In genomic region chr2:131260544-131261307, GRCm38 (mm10) we compare ENCODE assay signal across 10 mouse cellular contexts. TPM values are rescaled to one million over a fixed set of nuclear protein-coding genes. Genes with fewer than 3 reads are reported as not detected.
A peak's percentile ranks its signal among the peaks of the same experiment; 100 is the strongest.
DNase-seq lines count a peak whose midpoint lies in the region; ATAC-seq and TF ChIP-seq lines count a peak whose summit lies in the region.
"Had no signal": no experiment of that assay in that cellular context is flagged by ENCODE, and none has a peak within 500 bp of the region (broad histone marks: within the 10 kb centered on the region; RNA-seq: fewer than 3 reads in every experiment).

No protein-coding gene starts in this region.

- WGBS in heart, embryonic 10.5 days, result 28% methylated on average over 9 of the region's 9 CpGs
- 29% methylated on average over 9 of the region's 9 CpGs for WGBS in liver, embryonic 11.5 days
- WGBS in cerebellum, adult 2 months, result 51% methylated on average over 9 of the region's 9 CpGs

- no peaks in the 10 kb centered on the region for H3K9me3 ChIP-seq in heart, embryonic 10.5 days
- no peaks in the 10 kb centered on the region for H3K9me3 ChIP-seq in liver, embryonic 11.5 days (ENCODE audit: control insufficient read depth, low read length)

- peak; percentile 78 for DNase-seq in heart, embryonic 10.5 days (ENCODE audit: low spot score)
- DNase-seq in heart, adult 18-20 months, result no peak
- DNase-seq in testis, postnatal 14 days (ENCODE audit: low spot score), result no peak
- DNase-seq in liver, embryonic 11.5 days (ENCODE audit: low spot score), result no peak
- no peak for DNase-seq in frontal cortex, postnatal 36 days (ENCODE audit: low spot score in 2 of 2)
- no peak for DNase-seq in retina, postnatal 1 day
- no peak for DNase-seq in cerebellum, adult 2 months
- DNase-seq: cerebellum, postnatal 25 days; right cerebral cortex, postnatal 14 days had no signal

- peak overlapping the region; percentile 99 for H3K27ac ChIP-seq in heart, embryonic 10.5 days
- no peak overlapping the region for H3K27ac ChIP-seq in testis, adult 2 months (ENCODE audit: control insufficient read depth, insufficient read depth, low read depth, low read length)
- peak overlapping the region; percentile 68 for H3K27ac ChIP-seq in liver, embryonic 11.5 days (ENCODE audit: low read depth, low read length)
- H3K27ac ChIP-seq in cerebellum, adult 2 months (ENCODE audit: insufficient read depth, low read length), result no peak overlapping the region

- TF ChIP-seq POLR2A in testis, adult 2 months (IDR thresholded peaks at IDR 0.05; ENCODE audit: control insufficient read depth, low read depth, low read length), result no peak
- no peak for TF ChIP-seq POLR2A in cerebellum, adult 2 months (IDR thresholded peaks at IDR 0.05; ENCODE audit: borderline replicate concordance, insufficient read depth, low read length)

- TF ChIP-seq CTCF in testis, adult 2 months (IDR thresholded peaks at IDR 0.05; ENCODE audit: control insufficient read depth, insufficient read depth, insufficient replicate concordance, low read depth, low read length), result no peak
- TF ChIP-seq CTCF in cerebellum, adult 2 months (IDR thresholded peaks at IDR 0.05; ENCODE audit: borderline replicate concordance, insufficient read depth, low read depth, low read length), result no peak

- peak overlapping the region; percentile 39; the same call in 1 of the 2 replicates for H3K9ac ChIP-seq in liver, embryonic 11.5 days (ENCODE audit: low read depth, low read length)

- no peaks in the 10 kb centered on the region for H3K36me3 ChIP-seq in heart, embryonic 10.5 days
- no peaks in the 10 kb centered on the region for H3K36me3 ChIP-seq in testis, adult 2 months (ENCODE audit: control insufficient read depth, insufficient read depth, low read length)
- no peaks in the 10 kb centered on the region for H3K36me3 ChIP-seq in liver, embryonic 11.5 days (ENCODE audit: control insufficient read depth, insufficient read depth, low read length)

- H3K4me1 ChIP-seq in heart, embryonic 10.5 days, result peaks cover 37% of the 10 kb centered on the region
- peaks cover 11% of the 10 kb centered on the region for H3K4me1 ChIP-seq in testis, adult 2 months (ENCODE audit: control insufficient read depth, insufficient read depth, low read length)
- H3K4me1 ChIP-seq in liver, embryonic 11.5 days (replicated peaks; ENCODE audit: control insufficient read depth, insufficient read depth, low read length), result peaks cover 43% of the 10 kb centered on the region
- H3K4me1 ChIP-seq in cerebellum, adult 2 months (ENCODE audit: control insufficient read depth, insufficient read depth, low read length), result no peaks in the 10 kb centered on the region; the same call in 1 of the 2 replicates

- peak overlapping the region; percentile 77 for H3K4me2 ChIP-seq in liver, embryonic 11.5 days

- no peaks in the 10 kb centered on the region for H3K27me3 ChIP-seq in heart, embryonic 10.5 days (ENCODE audit: insufficient read depth, poor library complexity, severe bottlenecking)
- H3K27me3 ChIP-seq in testis, adult 2 months (ENCODE audit: control insufficient read depth, insufficient read depth, low read length), result no peaks in the 10 kb centered on the region
- no peaks in the 10 kb centered on the region for H3K27me3 ChIP-seq in liver, embryonic 11.5 days (replicated peaks; ENCODE audit: control insufficient read depth, insufficient read depth, low read length)
- H3K27me3 ChIP-seq in cerebellum, adult 2 months (ENCODE audit: control insufficient read depth, insufficient read depth, low read length), result no peaks in the 10 kb centered on the region

- ATAC-seq in liver, embryonic 11.5 days (replicated peaks; ENCODE audit: low FRiP score), result peak; percentile 47

- peak overlapping the region; percentile 31; the same call in 1 of the 2 replicates for H3K4me3 ChIP-seq in heart, embryonic 10.5 days
- H3K4me3 ChIP-seq in testis, adult 2 months (ENCODE audit: control insufficient read depth, low read depth, low read length), result peak overlapping the region; percentile 36
- H3K4me3 ChIP-seq in liver, embryonic 11.5 days (ENCODE audit: low read depth, low read length), result peak overlapping the region; percentile 14; the same call in 1 of the 2 replicates
- H3K4me3 ChIP-seq in cerebellum, adult 2 months (replicated peaks; ENCODE audit: insufficient read depth, low read depth, low read length), result no peak overlapping the region

RNA-seq across cellular contexts. Expression of gene Pank2, which starts 1.6 kb away (rescaled TPM):
- 29.7 and 41.7 TPM in 2 replicates for polyA plus RNA-seq in heart, embryonic 10.5 days (2016; fragmentation: Nextera tagmentation; extraction: Ambion mirVana)
- 10 to 100 TPM; 21.4 to 23.1 TPM for total RNA-seq in heart, adult 18-20 months (2021)
- 19.7 and 20.8 TPM in 2 replicates for polyA plus RNA-seq in testis, adult 2 months (2012; rRNA removed)
- 37.1 and 41.7 TPM in 2 replicates for polyA plus RNA-seq in liver, embryonic 11.5 days (2014; fragmentation: Nextera tagmentation; extraction: Ambion mirVana)
- polyA plus RNA-seq in cerebellum, adult 2 months (2012; rRNA removed), result 35.6 and 36.7 TPM in 2 replicates

RNA-seq across cellular contexts. Expression of gene Mavs, which starts 26.9 kb away (rescaled TPM):
- 20.3 and 21.6 TPM in 2 replicates for polyA plus RNA-seq in heart, embryonic 10.5 days (2016; fragmentation: Nextera tagmentation; extraction: Ambion mirVana)
- total RNA-seq in heart, adult 18-20 months (2021), result 10 to 100 TPM; 64.0 to 78.2 TPM
- 13.3 and 15.6 TPM in 2 replicates for polyA plus RNA-seq in testis, adult 2 months (2012; rRNA removed)
- 29.7 and 30.0 TPM in 2 replicates for polyA plus RNA-seq in liver, embryonic 11.5 days (2014; fragmentation: Nextera tagmentation; extraction: Ambion mirVana)
- 11.6 and 12.6 TPM in 2 replicates for polyA plus RNA-seq in cerebellum, adult 2 months (2012; rRNA removed)

RNA-seq across cellular contexts. Expression of gene Ap5s1, which starts 53.8 kb away (rescaled TPM):
- 23.6 and 33.3 TPM in 2 replicates for polyA plus RNA-seq in heart, embryonic 10.5 days (2016; fragmentation: Nextera tagmentation; extraction: Ambion mirVana)
- 10 to 100 TPM; 36.7 to 41.7 TPM for total RNA-seq in heart, adult 18-20 months (2021)
- polyA plus RNA-seq in testis, adult 2 months (2012; rRNA removed), result 12.7 TPM in 2 replicates
- polyA plus RNA-seq in liver, embryonic 11.5 days (2014; fragmentation: Nextera tagmentation; extraction: Ambion mirVana), result 18.1 and 19.2 TPM in 2 replicates
- polyA plus RNA-seq in cerebellum, adult 2 months (2012; rRNA removed), result 43.7 and 44.7 TPM in 2 replicates

Comparison
In these comparisons a context has a peak if more than half of its experiments do, and no peak if none do; other contexts are left out.
1. H3K27ac ChIP-seq: peak in heart, embryonic 10.5 days (single experiment) and liver, embryonic 11.5 days (single experiment); none in testis, adult 2 months (single experiment) and cerebellum, adult 2 months (single experiment).